Mouse (Mus musculus) small intestine, adult 2 months (tissue): Measurements from ENCODE around the gene Rabepk.

Experiments
- CTCF ChIP-seq: fragments of 200-500 bp; IDR thresholded peaks from 2 replicates; pipeline ENCODE4 v1.5.1; 2012; ENCODE audit warnings: low read depth, mild to moderate bottlenecking, control low read depth, inconsistent platforms, low read length, moderate library complexity, mixed read lengths; ENCODE audit not compliant: insufficient replicate concordance, insufficient read length; ENCODE audit errors: extremely low read depth
- POLR2A ChIP-seq: fragments of 200-500 bp; IDR thresholded peaks from 2 replicates; pipeline ENCODE4 v1.6.1; 2012; ENCODE audit warnings: low read depth, mild to moderate bottlenecking, control low read depth, inconsistent platforms, low read length, moderate library complexity

- TF ChIP-seq POLR2A (no peak), CTCF (no peak)
Observed at GRCm38 (mm10) chr2:34770049-34770448, 29.7 kb downstream of the Rabepk start.
